Mouse (Mus musculus) kidney, postnatal 14 days (tissue): ENCODE data around the gene Ebf3.

Source experiments
- DNase-seq: peaks from one replicate; pipeline ENCODE4 v3.0.0; 2022; ENCODE audit warnings: mixed read lengths

Gene Ebf3

DNA sequence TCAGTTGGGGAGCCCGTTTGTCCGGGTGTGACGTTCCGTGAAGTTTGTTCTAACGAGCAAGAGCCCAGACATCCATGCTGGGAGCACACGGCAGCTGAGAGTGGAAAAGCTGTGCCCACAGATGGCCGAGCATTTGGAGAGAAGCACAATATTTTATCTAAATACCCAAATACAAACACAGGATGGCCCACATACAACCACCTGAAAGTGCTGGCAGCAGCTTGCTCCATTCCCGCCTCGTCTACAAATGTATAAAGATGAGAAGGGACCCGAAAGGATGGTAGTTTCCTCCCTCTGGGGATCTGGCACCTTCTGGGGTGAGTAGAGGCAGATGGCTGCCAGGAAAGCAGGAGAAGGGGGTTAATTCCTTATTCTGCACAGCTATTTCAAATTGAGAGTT lies 42.0 kb downstream of the Ebf3 start:
- DNase-seq: no peak

- no peak for DNase-seq
These were observed 45.6 kb downstream of the Ebf3 start for GRCm38 (mm10) chr7:137268452-137269155.

DNA sequence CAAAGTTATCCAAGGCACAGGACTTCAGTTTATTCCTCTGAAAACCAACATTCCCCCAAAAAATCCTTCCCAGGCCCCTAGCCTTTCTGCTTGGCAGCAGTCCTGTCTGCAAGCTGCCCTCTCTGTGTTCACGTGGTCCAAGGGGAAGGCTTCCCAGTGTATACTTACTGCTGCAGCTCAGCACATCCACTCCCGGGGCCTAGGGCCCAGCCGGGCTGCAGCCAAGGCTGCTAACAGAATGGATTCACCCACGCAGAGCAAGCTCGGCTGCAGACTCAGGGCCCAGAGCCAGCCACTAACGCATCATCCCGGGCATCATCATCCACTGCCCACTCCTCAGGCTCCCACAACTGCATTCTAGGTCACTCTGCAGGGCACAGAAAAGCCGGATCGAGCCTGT lies 46.8 kb downstream of the Ebf3 start:
- no peak for DNase-seq

DNA sequence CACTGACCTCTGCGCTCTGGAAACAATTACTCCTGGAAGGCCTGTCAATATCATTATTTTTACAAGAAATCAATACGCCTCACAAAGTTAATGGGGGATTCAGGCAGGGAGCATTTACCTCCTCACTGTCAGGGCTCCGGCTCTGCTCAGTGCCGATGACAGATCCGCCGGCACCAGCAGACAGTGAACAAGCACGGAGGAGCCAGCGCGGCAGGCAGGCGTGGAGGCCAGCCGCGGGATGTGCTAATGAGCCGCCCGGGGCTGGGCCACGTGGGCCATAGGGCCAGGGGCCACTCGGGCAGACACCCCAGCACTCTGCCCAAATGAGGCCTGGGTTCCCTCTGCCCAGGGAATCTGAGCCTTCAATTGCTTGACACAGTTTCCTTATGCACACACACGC lies 47.7 kb downstream of the Ebf3 start:
- no peak for DNase-seq

- DNase-seq: no peak
These were observed 51.9 kb downstream of the Ebf3 start for GRCm38 (mm10) chr7:137262330-137262729.

GRCm38 (mm10) chr7:137246213-137246872 lies 67.9 kb downstream of the Ebf3 start:
- peak; percentile 63 for DNase-seq

- DNase-seq: no peak
These were observed 69.4 kb downstream of the Ebf3 start for GRCm38 (mm10) chr7:137244839-137245238.

DNA sequence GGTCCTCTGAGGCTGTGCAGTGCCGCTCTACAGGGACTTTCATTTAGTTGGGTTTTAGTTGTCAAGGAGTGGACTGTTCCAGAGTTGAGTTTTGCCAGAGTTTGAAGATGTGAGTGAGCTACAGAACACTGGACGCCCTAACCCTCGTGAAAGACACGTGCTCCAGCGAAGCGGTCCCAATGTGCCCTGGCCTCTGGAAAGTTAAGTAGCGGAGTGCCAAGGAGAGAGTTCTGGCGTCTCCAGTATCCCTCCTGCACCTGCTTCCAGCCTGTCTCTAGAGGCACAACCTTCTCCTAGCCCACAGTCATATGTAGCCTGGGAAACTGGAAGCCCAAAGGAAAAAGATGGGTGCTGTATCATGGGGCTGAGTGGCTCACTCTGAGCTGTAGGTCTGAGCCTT lies 73.8 kb downstream of the Ebf3 start:
- no peak for DNase-seq

DNA sequence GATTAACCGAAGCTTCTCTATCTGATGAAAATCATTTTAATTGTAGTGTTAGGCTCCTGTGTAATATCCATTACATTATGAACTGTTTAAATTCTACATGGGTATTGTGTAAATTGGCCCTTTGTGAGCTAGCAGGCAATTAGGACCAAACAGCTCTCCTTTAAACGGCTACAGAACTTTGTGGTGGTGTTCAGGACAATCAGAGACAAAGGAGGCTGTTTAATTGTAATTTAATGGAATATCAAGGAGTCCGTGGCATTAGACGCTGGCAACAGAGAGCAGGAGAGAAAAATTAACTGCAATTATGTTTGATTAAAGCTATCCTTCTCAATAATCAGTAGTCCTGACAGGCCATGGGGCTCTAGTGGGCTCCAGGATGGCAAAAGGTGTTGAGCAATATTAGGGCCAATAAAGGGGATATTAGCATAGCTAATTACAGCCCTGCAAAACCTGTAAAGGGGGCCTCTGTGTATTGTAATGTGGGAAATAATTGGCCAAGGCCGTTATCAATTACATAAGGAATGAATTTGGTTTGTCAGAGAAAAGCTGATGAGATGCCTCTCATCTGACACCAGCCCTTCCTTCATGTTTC lies 74.6 kb downstream of the Ebf3 start:
- DNase-seq: no peak

DNA sequence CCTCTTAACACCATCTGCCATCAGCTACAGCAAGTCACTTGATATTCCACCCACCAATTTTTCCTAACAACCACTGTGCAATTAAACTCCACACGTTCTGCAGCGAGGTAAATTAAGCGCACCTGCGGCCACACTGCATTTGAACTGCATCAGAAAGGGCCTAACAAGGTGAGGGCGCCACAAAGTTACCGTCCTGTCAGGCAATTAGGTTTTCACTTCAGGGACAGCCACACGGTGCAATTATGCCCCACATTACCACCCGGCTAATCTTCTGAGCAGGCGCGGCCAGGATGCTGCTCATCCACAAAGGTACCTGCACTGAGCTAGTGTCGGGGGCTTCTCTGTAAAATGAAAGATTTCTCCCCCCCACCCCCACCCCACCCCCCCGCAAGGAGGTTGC lies 76.8 kb downstream of the Ebf3 start:
- DNase-seq: no peak

- no peak for DNase-seq
These were observed 90.4 kb downstream of the Ebf3 start for GRCm38 (mm10) chr7:137223823-137224222.

DNA sequence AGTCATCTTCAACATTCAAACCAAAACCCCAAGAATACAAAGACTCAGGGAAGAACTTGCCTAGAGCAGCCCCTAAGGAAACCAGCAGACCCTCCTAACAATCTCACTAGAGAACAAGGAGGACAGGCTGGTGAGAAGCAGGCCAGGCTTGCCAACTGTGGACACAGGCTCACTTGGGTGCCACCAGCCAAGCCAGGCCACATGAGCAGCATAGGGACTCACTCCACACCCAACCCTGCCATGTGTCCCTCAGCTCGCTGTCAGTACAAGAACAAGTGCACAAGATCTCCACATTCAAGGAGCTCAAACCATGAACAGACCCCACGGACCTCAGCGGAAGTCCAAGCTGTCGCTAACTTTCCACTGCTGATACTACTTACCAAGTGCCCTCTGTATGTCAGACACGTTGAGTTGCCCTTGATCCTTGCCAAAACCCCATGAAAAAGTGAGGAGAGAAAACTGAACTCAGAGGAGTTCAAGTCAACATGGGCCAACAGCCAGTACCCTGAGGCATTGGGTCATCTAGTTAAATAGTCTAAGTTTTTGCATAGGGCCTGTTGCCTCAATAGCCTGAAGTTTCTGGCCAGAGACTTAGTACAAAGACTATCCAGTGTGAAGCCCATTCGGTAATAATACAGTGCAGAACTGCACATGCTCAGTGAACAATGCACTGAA lies 91.3 kb downstream of the Ebf3 start:
- DNase-seq: no peak

GRCm38 (mm10) chr7:137221599-137221998 lies 92.6 kb downstream of the Ebf3 start:
- DNase-seq: peak; percentile 63

DNA sequence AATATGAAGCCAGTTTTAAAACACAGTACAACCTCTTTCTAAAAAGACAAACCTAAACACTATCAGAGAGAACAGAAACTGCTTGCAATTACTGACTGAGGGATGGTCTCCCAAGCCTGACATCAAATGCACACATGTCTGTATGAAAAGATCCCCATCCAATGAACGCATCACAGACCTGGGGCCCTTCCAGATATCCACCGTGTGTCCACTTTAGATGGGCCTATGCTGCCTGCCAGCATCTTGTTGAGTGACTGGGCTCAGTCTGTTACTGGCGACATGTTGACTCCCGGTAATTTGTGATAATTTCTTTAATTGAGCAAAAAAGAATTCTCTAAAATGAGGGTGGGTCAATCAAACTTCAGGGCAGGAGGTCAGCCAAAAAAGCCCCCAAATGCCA lies 93.8 kb downstream of the Ebf3 start:
- no peak for DNase-seq

GRCm38 (mm10) chr7:137218706-137219105 lies 95.5 kb downstream of the Ebf3 start:
- no peak for DNase-seq

DNA sequence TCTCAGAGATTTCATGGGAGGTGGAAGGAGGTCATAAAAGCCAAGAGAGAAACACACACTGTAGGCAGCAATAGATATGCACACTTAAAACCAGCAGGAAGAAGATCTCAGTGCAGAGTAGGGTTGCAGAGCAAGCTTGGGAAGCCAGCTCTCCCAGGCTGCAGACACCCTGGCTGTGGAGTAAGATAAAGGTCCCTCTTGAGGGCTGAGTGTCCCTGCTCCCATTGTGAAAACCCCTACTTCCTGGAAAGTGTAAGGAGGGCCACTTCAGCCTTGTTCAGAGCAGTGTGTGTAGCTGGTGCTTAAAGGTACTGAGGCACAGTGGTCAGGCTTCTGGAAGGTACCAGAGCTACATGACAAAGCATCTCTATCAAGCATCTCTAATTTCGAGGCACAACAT lies 100.8 kb downstream of the Ebf3 start:
- DNase-seq: no peak

DNA sequence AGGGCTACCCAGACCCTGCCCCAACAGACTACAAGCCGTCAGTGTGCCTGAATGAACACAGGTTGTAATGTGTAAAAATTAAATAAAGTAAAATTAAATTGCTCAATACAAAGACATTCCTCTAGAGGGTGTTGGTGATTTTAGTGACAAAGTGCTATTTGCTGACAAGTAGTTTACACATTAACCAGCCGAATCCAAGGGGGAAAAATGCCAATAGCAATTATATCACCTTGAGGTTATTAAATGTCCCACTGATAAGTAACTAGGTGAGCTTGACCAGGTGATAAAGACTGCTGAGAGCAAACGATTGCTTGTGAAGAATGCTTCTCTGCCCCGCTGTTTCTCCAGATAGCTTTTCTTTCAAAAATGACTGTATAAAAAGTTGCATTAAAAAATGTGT lies 102.9 kb downstream of the Ebf3 start:
- peak; percentile 16 for DNase-seq

- no peak for DNase-seq
These were observed 104.4 kb downstream of the Ebf3 start for GRCm38 (mm10) chr7:137209688-137210345.

DNA sequence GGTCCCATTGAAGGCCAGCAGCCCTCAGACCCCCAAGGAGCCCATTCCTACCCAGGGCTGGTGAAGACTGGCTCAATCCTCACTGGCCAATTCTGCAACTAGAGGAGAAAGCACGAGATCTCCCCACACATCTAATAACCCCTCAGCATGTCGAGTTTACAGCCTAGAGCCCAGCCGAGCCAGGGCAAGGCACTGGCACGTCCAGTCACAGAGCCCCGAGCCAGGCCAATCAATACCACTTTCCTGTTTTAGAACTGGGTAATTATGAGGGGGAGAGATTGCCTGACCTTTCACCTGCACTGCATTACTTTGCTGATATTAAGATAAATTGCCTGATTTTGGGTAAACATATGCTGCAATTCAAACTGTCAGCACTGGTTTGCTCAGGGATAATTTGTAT lies 105.7 kb downstream of the Ebf3 start:
- no peak for DNase-seq

- no peak for DNase-seq
These were observed 107.4 kb downstream of the Ebf3 start for GRCm38 (mm10) chr7:137206770-137207285.

DNA sequence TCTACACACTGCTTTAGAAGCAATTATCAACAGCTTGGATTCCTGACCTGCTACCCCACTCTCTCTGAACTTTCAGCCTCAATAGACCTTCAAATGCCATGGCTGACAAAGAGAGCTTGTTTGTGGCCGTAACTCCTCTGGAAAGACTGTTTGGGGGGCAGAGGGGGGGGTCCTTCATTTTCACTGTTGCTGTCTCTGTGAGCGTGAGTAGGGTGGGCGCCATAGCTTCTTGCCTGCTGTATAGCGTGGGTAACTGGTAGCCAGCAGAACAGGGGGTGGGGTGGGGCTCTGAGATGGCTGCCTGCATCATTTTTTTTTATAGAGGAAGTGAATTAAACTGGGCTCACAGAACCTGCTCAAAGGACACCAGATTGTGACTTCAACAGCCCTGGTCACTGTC lies 114.7 kb downstream of the Ebf3 start:
- no peak for DNase-seq

- no peak for DNase-seq
These were observed 115.3 kb downstream of the Ebf3 start for GRCm38 (mm10) chr7:137198921-137199320.
